Mouse (Mus musculus) left cerebral cortex, postnatal 14 days (tissue): ENCODE results near the gene Olfr1453. TPM values are rescaled to one million over a fixed set of nuclear protein-coding genes. Genes with fewer than 3 reads are reported as not detected.
"Not testable (repeated sequence)": the region's sequence is repeated elsewhere in the genome, so short reads cannot be mapped to it uniquely, and the experiment has no call there.

Source experiments
- DNase-seq, 2 experiments: peaks; one replicate each; pipeline ENCODE4 v3.0.0; 2021 to 2022; ENCODE audit warnings: low spot score in 2 of 2, mixed read lengths in 1 of 2
- intact Hi-C: fragments of 180-260 bp; cut with DNase I; formaldehyde crosslinking; loops from one replicate; pipeline ENCODE4 v1.15.1; 2025
- long read RNA-seq, 2 experiments: library from polyadenylated mRNA; stranded (forward); transcript quantifications; one replicate each; pipeline ENCODE4 v2.0.0; 2021
- total RNA-seq, 2 experiments: library from RNA; stranded (reverse); gene quantifications; 2 replicates each; pipeline ENCODE4 v1.2.3; 2021

Olfr1453 gene
- total RNA-seq, result not detected
- long read RNA-seq, experiment 1, result 0 reads
- long read RNA-seq, experiment 2, result 0 reads

GRCm38 (mm10) chr19:13028227-13028626, at the start of gene Olfr1453:
Gene Olfr1453, minus strand, starts transcription at chr19:13028327.
- intact Hi-C loops, result no loop called here
- DNase-seq, result no peak

GRCm38 (mm10) chr19:13060310-13060709, 32.2 kb upstream of the Olfr1453 start, which contains the start of gene Olfr1454:
Gene Olfr1454, plus strand, starts transcription at chr19:13060610.
- intact Hi-C loops, result no loop called here
- DNase-seq, result no peak

GRCm38 (mm10) chr19:12994714-12995113, 33.4 kb downstream of the Olfr1453 start, which contains the start of gene Olfr1451:
Gene Olfr1451, plus strand, starts transcription at chr19:12995014.
- no peak for DNase-seq
- intact Hi-C loops, result no loop called here

- intact Hi-C loops, DNase-seq: not testable (repeated sequence)
These were observed 35.8 kb downstream of the Olfr1453 start for GRCm38 (mm10) chr19:12992316-12992715.

Other genes with a start within 250 kb of the Olfr1453 start
- gene Zfp91, start 232.2 kb downstream of the Olfr1453 start, total RNA-seq, result 10 to 100 TPM; 81.8 to 86.6 TPM
- gene Lpxn, start 232.1 kb downstream of the Olfr1453 start, total RNA-seq, result 1 to 10 TPM; 1.2 to 2.1 TPM
- gene Gm5244, start 181.6 kb downstream of the Olfr1453 start, total RNA-seq, result not detected
- gene Olfr1444, start 171.0 kb downstream of the Olfr1453 start, total RNA-seq, result not detected
- not detected for gene Olfr1445, start 144.5 kb downstream of the Olfr1453 start, total RNA-seq
- not detected for gene Olfr1446, start 134.8 kb downstream of the Olfr1453 start, total RNA-seq
- gene Olfr1447, start 124.6 kb downstream of the Olfr1453 start, total RNA-seq, result not detected
- gene Olfr1448, start 103.9 kb downstream of the Olfr1453 start, total RNA-seq, result not detected
- gene Olfr1449, start 97.5 kb downstream of the Olfr1453 start, total RNA-seq, result not detected
- gene Olfr1450, start 78.1 kb downstream of the Olfr1453 start, total RNA-seq, result not detected
- not detected for gene Olfr1451, start 33.3 kb downstream of the Olfr1453 start, total RNA-seq
- not detected for gene Olfr1454, start 32.3 kb upstream of the Olfr1453 start, total RNA-seq
- gene Olfr1457, start 69.6 kb upstream of the Olfr1453 start, total RNA-seq, result not detected
- not detected for gene Olfr1458, start 78.4 kb upstream of the Olfr1453 start, total RNA-seq
- gene Olfr1459, start 121.2 kb upstream of the Olfr1453 start, total RNA-seq, result under 1 TPM; 0.07 to 0.17 TPM
- not detected for gene Olfr1461, start 134.7 kb upstream of the Olfr1453 start, total RNA-seq
- gene Olfr1462, start 157.4 kb upstream of the Olfr1453 start, total RNA-seq, result not detected
- not detected for gene Olfr1463, start 203.0 kb upstream of the Olfr1453 start, total RNA-seq